Mouse (Mus musculus) bone marrow, adult 2 months (tissue): Measurements from ENCODE around the gene Cyp2d10. TPM values are rescaled to one million over a fixed set of nuclear protein-coding genes. Genes with fewer than 3 reads are reported as not detected.
"Not testable (repeated sequence)": the region's sequence is repeated elsewhere in the genome, so short reads cannot be mapped to it uniquely, and the experiment has no call there.

ENCODE experiments used
- H3K27ac ChIP-seq: fragments of 200-500 bp; 2 replicates; pipeline ENCODE4 v1.5.1; 2012; ENCODE audit warnings: low read depth, mild to moderate bottlenecking, control low read depth, inconsistent platforms, low read length; ENCODE audit not compliant: control insufficient read depth, poor library complexity, insufficient read depth
- H3K4me1 ChIP-seq: fragments of 200-500 bp; 2 replicates; pipeline ENCODE4 v1.6.1; 2011; ENCODE audit warnings: low read length; ENCODE audit not compliant: control insufficient read depth, insufficient read depth
- H3K4me3 ChIP-seq: fragments of 200-500 bp; replicated peaks from 2 replicates; pipeline ENCODE3; 2011; ENCODE audit warnings: mild to moderate bottlenecking, low read depth, low read length, control low read depth; ENCODE audit not compliant: control insufficient read depth
- CTCF ChIP-seq: fragments of 200-500 bp; IDR thresholded peaks from 2 replicates; pipeline ENCODE4 v1.5.1; 2011; ENCODE audit warnings: low read length, control low read depth; ENCODE audit not compliant: control insufficient read depth, insufficient read depth
- POLR2A ChIP-seq: fragments of 200-500 bp; IDR thresholded peaks from 2 replicates; pipeline ENCODE4 v1.6.1; 2011; ENCODE audit warnings: low read depth, mild to moderate bottlenecking, control low read depth, low read length, borderline replicate concordance; ENCODE audit not compliant: control insufficient read depth
- WGBS: fragments of 180-500 bp; shearing (Covaris S2); methylation state at CpG from one replicate; pipeline ENCODE4 v1.1.7; 2018; 5-methylcytosine and 5-hydroxymethylcytosine counted together
- polyA plus RNA-seq: library from polyadenylated mRNA; stranded (reverse); fragments of >200 nt; gene quantifications from 2 replicates; pipeline ENCODE4 v1.2.4, GENCODE M21; 2011; ENCODE audit warnings: low replicate concordance; ENCODE audit not compliant: missing spikeins, insufficient read depth, insufficient read length

The Cyp2d10 gene
- polyA plus RNA-seq, 1 experiment = 1.4 TPM

DNA sequence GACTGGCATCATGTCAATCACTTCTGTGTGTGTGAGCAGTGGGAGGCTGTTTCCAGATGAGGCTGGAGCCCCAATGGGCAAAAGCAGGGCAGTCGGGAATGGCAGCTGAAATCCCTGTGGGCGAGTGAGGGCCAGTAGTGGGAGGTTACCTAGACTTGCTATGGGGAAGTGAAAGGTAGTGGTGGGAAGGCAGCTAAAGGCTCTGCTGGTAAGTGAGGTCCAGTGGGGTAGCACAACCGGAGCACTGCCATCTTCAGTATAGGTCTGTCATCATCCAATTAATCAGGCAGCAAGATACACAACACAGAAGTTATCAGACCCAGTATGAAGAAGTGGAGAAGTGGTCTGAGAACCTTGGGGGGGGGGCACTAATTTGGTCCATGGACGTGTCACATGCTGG is 541 bp upstream of the Cyp2d10 start:
- Histone ChIP-seq H3K4me3 (no peak overlapping the region), H3K27ac (no peak overlapping the region), H3K4me1 (no peaks in the 10 kb centered on the region; the same call in 1 of the 2 replicates)
- TF ChIP-seq CTCF (no peak), POLR2A (no peak)
- 64% methylated on average over 4 of the region's 4 CpGs for WGBS

DNA sequence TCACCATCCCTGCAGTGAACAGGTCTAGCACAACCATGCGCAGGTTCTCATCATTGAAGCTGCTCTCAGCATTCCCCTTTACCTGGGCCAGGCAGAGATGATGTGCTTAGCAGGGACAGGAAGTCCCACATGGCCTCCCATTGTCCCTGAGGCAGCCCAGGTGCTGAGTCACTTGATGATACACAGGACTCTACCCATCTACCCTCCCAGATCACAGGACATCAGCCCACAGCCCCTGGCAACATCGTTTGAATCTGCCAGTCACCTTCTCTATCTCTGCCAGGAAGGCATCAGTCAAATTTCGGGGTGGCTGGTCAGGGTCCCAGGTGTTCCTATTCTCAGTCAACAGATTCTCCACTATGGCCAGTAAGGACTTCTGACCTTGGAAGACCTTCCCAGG is 2.8 kb downstream of the Cyp2d10 start:
- Histone ChIP-seq H3K4me3 (no peak overlapping the region), H3K4me1 (no peaks in the 10 kb centered on the region; the same call in 1 of the 2 replicates), H3K27ac (no peak overlapping the region)
- 76% methylated on average over 3 of the region's 3 CpGs for WGBS
- no peak for TF ChIP-seq POLR2A

DNA sequence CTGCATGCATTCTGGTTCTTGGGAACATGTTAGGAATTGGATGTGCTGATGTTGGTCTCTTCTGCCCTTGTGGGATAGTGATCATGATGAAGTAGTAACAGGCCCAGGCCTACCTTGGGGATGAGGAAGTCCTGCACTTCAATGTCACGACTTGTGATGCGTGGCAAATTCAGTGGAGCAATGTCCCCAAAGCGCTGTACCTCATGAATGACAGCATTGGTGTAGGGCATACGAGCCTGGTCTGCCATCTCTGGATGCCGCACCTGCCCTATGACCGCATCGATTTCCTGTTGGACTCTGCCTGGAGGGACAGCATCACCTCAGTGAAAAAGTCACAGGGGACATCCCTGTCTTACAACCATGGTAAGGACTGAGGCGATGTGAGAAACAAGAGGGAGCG is 3.4 kb downstream of the Cyp2d10 start:
- H3K27ac ChIP-seq = no peak overlapping the region
- no peaks in the 10 kb centered on the region; the same call in 1 of the 2 replicates for H3K4me1 ChIP-seq
- TF ChIP-seq POLR2A = no peak
- TF ChIP-seq CTCF = no peak
- 84% methylated on average over 9 of the region's 9 CpGs for WGBS
- H3K4me3 ChIP-seq = no peak overlapping the region

DNA sequence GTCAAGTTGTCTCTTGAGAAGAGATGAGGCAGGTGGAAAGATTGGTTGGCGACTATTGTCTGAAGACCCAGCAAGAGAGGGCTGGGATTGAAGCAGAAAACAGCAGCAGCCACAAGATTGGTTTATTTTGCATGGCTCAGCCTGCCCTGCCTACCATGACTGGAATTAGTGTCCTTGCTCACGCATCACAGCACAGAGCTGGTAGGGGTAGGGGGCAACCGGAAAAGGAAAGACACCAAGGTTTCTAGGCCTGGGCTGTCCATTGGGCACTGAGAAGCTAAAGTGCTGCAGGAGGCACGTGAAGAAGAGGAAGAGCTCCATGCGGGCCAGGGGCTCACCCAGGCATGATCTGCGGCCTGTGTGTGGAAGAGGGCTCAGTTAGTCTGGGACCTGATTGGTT is 4.3 kb downstream of the Cyp2d10 start:
- no peak overlapping the region for H3K4me3 ChIP-seq
- no peak for TF ChIP-seq CTCF
- no peak for TF ChIP-seq POLR2A
- no peak overlapping the region for H3K27ac ChIP-seq
- no peaks in the 10 kb centered on the region; the same call in 1 of the 2 replicates for H3K4me1 ChIP-seq
- WGBS = 76% methylated on average over 6 of the region's 6 CpGs

DNA sequence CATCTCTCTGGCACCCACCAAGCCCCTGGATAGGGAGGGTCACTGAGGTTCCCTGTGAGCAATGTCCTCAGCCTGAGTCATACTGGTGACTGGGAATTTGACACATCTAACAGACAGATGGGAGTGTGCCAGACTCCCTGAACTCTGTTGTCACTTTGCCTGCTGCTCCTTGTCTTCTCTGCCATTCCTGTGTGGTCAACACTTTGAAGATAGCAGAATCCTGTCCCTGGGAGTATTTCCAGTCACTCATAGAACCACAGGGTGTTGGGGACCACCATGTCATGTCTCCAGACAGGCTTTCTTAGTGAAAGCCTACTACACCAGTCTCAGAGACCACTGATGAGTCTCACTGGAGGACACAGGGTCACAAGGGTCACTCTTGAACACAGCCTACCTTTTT is 4.9 kb downstream of the Cyp2d10 start:
- Histone ChIP-seq H3K4me3 (no peak overlapping the region), H3K27ac (no peak overlapping the region), H3K4me1 (no peaks in the 10 kb centered on the region; the same call in 1 of the 2 replicates)
- no peak for TF ChIP-seq POLR2A
- TF ChIP-seq CTCF = no peak

DNA sequence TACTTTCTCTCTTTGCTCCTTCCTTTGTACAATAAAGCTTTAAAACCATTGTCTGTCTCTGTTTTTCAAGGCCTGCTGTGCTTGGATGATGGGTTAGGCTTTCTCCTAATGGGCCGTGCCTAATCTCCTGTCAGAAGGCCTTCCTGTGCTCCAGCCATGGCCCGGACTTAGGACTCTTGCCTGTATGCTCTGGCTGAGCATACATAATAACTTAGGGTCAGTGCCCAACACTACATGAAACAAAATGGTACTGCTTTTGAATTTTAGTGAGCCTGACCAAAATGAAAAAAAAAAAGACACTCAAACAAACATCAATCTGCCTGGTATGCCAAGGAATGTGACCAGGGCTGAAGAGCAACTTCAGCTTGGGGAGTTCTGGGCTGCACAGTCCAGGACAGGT is 5.5 kb downstream of the Cyp2d10 start:
- WGBS = 65% methylated on average over 2 of the region's 2 CpGs
- Histone ChIP-seq H3K4me3 (no peak overlapping the region), H3K27ac (no peak overlapping the region), H3K4me1 (no peaks in the 10 kb centered on the region; the same call in 1 of the 2 replicates)
- TF ChIP-seq POLR2A = no peak
- TF ChIP-seq CTCF = no peak

DNA sequence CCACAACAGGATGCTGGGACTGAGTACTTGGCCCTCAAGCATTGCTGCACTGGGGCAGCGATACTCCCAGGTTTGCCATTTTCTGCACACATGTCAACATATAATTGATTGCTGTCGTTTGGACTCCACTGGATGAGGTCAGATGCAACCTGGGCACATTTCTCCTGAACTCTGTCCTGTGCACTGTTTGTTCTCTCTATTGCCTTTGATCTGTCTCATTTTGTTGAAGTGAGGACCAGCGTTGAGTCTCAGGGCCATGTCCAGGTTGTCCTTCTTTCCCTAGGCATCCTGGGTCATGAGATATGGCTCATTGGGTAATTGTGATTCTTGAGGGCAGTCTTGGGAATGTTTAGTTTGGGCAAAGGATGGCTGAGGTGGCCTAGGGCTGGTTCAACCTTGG is 11.0 kb downstream of the Cyp2d10 start:
- not testable (repeated sequence) for H3K27ac ChIP-seq, H3K4me3 ChIP-seq, H3K4me1 ChIP-seq
- 84% methylated on average over 3 of the region's 3 CpGs for WGBS

DNA sequence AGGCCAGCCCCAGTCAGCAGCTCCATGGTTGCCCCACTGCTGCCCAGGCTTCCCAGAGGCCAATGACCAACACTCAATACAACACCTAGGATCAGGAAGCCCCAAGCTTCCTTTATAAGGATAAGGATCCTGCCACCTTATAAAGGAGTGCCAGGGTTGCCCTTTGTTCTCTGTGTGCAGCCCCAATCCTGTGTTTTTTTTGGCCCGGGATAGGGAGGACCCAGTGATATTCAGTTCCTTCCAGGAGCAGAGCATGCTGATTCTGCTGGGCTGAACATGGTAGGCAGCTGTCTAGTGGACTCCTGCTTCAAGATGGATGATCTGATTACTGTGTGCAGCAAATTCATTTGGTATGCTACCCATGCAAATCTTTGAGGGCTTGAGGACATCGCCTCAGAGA is 13.1 kb downstream of the Cyp2d10 start, which contains the start of gene Cyp2d11:
Cyp2d11 (minus strand) TSS at position 101 of the 400 bp plus-strand sequence.
- H3K4me3 ChIP-seq, H3K4me1 ChIP-seq, H3K27ac ChIP-seq: not testable (repeated sequence)
- 82% methylated on average over 2 of the region's 2 CpGs for WGBS

DNA sequence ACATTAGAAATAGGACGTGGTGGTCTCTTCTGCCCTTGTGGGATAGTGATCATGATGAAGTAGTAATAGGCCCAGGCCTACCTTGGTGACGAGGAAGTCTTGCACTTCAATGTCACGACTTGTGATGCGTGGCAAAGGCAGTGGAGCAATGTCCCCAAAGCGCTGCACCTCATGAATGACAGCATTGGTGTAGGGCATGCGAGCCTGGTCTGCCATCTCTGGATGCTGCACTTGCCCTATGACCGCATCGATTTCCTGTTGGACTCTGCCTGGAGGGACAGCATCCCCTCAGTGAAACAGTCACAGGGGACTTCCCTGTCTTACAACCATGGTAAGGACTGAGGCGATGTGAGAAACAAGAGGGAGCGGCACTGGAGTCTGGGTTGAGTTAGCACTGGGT is 17.1 kb downstream of the Cyp2d10 start:
- WGBS = 81% methylated on average over 10 of the region's 10 CpGs
- not testable (repeated sequence) for H3K4me3 ChIP-seq, H3K4me1 ChIP-seq, H3K27ac ChIP-seq
